Mouse (Mus musculus) neural tube, embryonic 11.5 days (tissue): ENCODE results near the gene Got2. TPM values are rescaled to one million over a fixed set of nuclear protein-coding genes. Genes with fewer than 3 reads are reported as not detected.

Experiments
- ATAC-seq: fragments of 200-750 bp; cut with Nextera tagmentation; 2 replicates; pipeline ENCODE4 v1.8.0; 2017; ENCODE audit warnings: moderate number of reproducible peaks, mild to moderate bottlenecking, moderate TSS enrichment, moderate library complexity; ENCODE audit not compliant: insufficient read depth, low FRiP score, low TSS enrichment
- DNase-seq: peaks from one replicate; pipeline ENCODE4 v3.0.0-alpha.2; 2015; ENCODE audit warnings: low spot score
- H3K27ac ChIP-seq: fragments of 300-500 bp; sonication (generic); 2 replicates; pipeline ENCODE4 v1.5.1; 2014; ENCODE audit warnings: low read depth, mild to moderate bottlenecking, low read length
- H3K27me3 ChIP-seq: fragments of 300-500 bp; sonication (generic); 2 replicates; pipeline ENCODE4 v1.6.1; 2014; ENCODE audit warnings: mild to moderate bottlenecking, low read length, mixed read lengths; ENCODE audit not compliant: control insufficient read depth, insufficient read depth
- H3K36me3 ChIP-seq: fragments of 300-500 bp; sonication (generic); 2 replicates; pipeline ENCODE4 v1.6.1; 2014; ENCODE audit warnings: mild to moderate bottlenecking, low read length, moderate library complexity, mixed read lengths; ENCODE audit not compliant: control insufficient read depth, insufficient read depth
- H3K4me1 ChIP-seq: fragments of 300-500 bp; sonication (generic); 2 replicates; pipeline ENCODE4 v1.6.1; 2014; ENCODE audit warnings: low read length, mixed read lengths; ENCODE audit not compliant: control insufficient read depth, insufficient read depth
- H3K4me2 ChIP-seq: fragments of 300-500 bp; sonication (generic); 2 replicates; pipeline ENCODE4 v1.6.1; 2014; ENCODE audit warnings: low read depth, mild to moderate bottlenecking, moderate library complexity
- H3K4me3 ChIP-seq: fragments of 300-500 bp; sonication (generic); 2 replicates; pipeline ENCODE4 v1.5.1; 2014; ENCODE audit warnings: low read depth, low read length
- H3K9ac ChIP-seq: fragments of 300-500 bp; sonication (generic); 2 replicates; pipeline ENCODE4 v1.6.1; 2014; ENCODE audit warnings: mild to moderate bottlenecking, low read length
- H3K9me3 ChIP-seq: fragments of 300-500 bp; sonication (generic); 2 replicates; pipeline ENCODE4 v1.6.1; 2016; ENCODE audit warnings: low read length; ENCODE audit not compliant: control insufficient read depth
- WGBS: fragments of 180-500 bp; shearing (Covaris S2); extraction: QIAGEN DNeasy Blood & Tissue Kit; methylation state at CpG from one replicate; pipeline ENCODE4 v1.1.7; 2014; 5-methylcytosine and 5-hydroxymethylcytosine counted together
- polyA plus RNA-seq: library from polyadenylated mRNA; unstranded; fragments of >200 nt; fragmentation: Nextera tagmentation; extraction: Ambion mirVana; gene quantifications from 2 replicates; pipeline ENCODE4 v1.2.1, GENCODE M21; 2014

The Got2 gene
- polyA plus RNA-seq, 1 experiment from 2014 or later = 81.2 TPM

DNA sequence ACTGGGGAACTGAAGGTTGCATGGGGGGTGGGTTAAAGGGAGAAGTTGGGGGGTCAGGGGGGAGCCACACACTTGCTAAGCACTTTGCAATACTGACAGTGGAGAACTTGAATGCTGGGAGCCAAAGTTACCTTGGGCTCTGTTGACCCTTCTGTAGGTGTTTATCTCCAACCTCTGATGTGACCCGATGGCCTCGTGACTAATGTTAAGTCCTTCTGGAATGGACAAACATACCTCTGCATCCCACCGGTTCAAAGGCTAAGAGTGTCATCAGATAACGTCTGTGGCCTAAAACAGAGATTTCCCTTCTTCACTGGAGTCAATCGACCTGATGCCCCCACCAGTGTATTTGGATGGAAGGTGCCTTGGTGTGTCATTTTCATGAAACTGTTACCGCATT lies 67.1 kb downstream of the Got2 start:
- H3K4me2 ChIP-seq = no peak overlapping the region
- no peak overlapping the region for H3K27ac ChIP-seq
- H3K9ac ChIP-seq = no peak overlapping the region
- no peaks in the 10 kb centered on the region for H3K4me1 ChIP-seq
- no peak overlapping the region for H3K4me3 ChIP-seq
- no peak for DNase-seq
- H3K9me3 ChIP-seq = no peaks in the 10 kb centered on the region
- WGBS = 92% methylated on average over 6 of the region's 6 CpGs
- no peak for ATAC-seq
- no peaks in the 10 kb centered on the region for H3K36me3 ChIP-seq
- no peaks in the 10 kb centered on the region for H3K27me3 ChIP-seq

DNA sequence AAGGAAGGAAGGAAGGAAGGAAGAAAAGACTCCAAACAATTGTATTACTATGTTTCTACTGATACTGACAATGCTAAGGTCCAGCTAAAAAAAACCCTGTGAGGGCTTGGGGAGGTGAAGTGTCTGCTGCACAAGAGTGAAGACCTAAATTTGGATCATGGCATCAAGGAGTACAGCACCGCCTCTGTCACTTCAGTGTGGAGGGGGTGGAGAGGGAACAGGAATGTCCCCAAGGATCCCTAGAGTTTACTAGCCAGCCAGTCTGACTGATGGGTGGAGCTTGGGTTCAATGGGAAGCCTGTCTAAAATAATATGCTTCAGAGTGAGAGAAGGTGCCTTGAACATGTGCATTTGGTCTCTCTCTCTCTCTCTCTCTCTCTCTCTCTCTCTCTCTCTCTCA lies 70.1 kb downstream of the Got2 start:
- Histone ChIP-seq H3K27ac (no peak overlapping the region), H3K4me3 (no peak overlapping the region), H3K27me3 (no peaks in the 10 kb centered on the region), H3K4me2 (no peak overlapping the region), H3K36me3 (no peaks in the 10 kb centered on the region), H3K9me3 (no peaks in the 10 kb centered on the region), H3K4me1 (no peaks in the 10 kb centered on the region), H3K9ac (no peak overlapping the region)
- 41% methylated on average over 1 of the region's 1 CpGs for WGBS
- DNase-seq = no peak
- ATAC-seq = no peak

DNA sequence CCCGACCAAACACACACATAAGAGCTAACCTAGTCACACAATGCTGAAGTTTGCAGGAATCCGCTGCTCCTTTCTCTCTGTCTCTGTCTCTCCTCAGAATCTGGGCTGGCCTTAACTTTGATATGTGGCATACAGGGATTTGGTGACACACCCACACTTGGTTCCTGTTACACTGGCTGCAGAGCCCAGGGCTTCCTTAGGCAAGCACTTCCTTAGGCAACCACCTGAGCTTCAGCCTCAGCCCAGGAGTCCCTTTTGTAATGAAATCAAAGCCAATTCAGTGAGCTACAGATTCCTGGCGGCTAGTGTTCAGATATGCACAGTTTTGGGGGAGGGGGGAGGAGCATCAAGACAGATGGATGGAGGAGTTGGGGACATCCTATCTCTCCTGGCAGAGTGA lies 70.8 kb downstream of the Got2 start:
- Histone ChIP-seq H3K36me3 (no peaks in the 10 kb centered on the region), H3K4me3 (no peak overlapping the region), H3K27me3 (no peaks in the 10 kb centered on the region), H3K9me3 (no peaks in the 10 kb centered on the region), H3K4me1 (no peaks in the 10 kb centered on the region), H3K9ac (no peak overlapping the region), H3K27ac (no peak overlapping the region), H3K4me2 (no peak overlapping the region)
- WGBS = 60% methylated on average over 3 of the region's 3 CpGs
- ATAC-seq (no peak), DNase-seq (no peak)

DNA sequence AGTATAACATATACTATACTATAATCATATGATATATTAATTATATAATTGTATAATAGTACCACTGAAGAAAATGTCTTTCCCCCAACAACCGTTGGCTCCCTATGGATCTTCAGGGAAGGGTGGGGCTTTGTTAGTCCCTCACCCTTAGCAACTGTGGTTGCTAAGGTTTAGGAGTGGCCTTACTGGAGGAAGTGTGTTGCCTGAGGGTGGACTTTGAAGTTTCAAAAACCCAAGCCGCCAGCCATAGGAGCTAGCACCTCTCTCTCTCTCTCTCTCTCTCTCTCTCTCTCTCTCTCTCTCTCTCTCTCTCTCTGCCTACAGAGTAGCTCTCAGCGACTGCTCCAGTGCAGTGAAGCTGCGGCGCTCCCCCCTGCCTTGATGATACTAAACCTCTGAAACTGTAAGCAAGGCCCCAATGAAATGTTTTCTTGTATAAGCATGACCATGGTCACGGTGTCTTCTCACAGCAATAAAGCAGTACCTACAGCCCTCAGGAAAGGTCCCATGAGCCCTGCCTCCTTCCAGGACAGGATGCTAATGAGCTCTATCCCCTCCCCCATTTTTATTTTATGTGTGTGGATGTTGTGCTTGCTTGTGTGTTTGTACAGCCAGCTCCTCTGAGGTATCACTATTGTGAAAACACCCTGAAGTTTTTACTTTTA lies 72.2 kb downstream of the Got2 start:
- Histone ChIP-seq H3K9ac (no peak overlapping the region), H3K4me2 (no peak overlapping the region), H3K27me3 (no peaks in the 10 kb centered on the region), H3K36me3 (no peaks in the 10 kb centered on the region), H3K4me1 (no peaks in the 10 kb centered on the region), H3K27ac (no peak overlapping the region), H3K9me3 (no peaks in the 10 kb centered on the region), H3K4me3 (no peak overlapping the region)
- no peak for ATAC-seq
- WGBS = 56% methylated on average over 6 of the region's 6 CpGs
- no peak for DNase-seq

Other genes starting within 250 kb of the Got2 start
- 69.5 and 87.3 TPM in 2 replicates for gene Ndrg4, start 211.6 kb downstream of the Got2 start, polyA plus RNA-seq
- gene Setd6, start 172.7 kb downstream of the Got2 start, polyA plus RNA-seq = 19.3 and 20.2 TPM in 2 replicates
- gene Cnot1, start 81.1 kb downstream of the Got2 start, polyA plus RNA-seq = 119 and 128 TPM in 2 replicates
- gene Sap18b, start 63.2 kb downstream of the Got2 start, polyA plus RNA-seq = 348 and 353 TPM in 2 replicates
- 16.0 and 17.4 TPM in 2 replicates for gene Slc38a7, start 35.0 kb downstream of the Got2 start, polyA plus RNA-seq